Comparison of ENCODE assay signal across 8 mouse cellular contexts in genomic region chr9:20951441-20951840, GRCm38 (mm10). TPM values are rescaled to one million over a fixed set of nuclear protein-coding genes. Genes with fewer than 3 reads are reported as not detected.
A peak's percentile ranks its signal among the peaks of the same experiment; 100 is the strongest.
DNase-seq lines count a peak whose midpoint lies in the region; ATAC-seq and TF ChIP-seq lines count a peak whose summit lies in the region.

No protein-coding gene starts in this region.

- peak; percentile 35 for DNase-seq in cerebellum, adult 11 months
- DNase-seq in NIH3T3 (ENCODE audit: low read depth), result peak; percentile 91
- peak; percentile 56 for DNase-seq in embryo, embryonic 11 days
- peak; percentile 31 for DNase-seq in hindbrain, embryonic 10.5 days (ENCODE audit: low spot score)
- DNase-seq in limb, embryonic 14.5 days (ENCODE audit: low spot score), result peak; percentile 38
- no peak for DNase-seq in midbrain, postnatal 0 days (ENCODE audit: low spot score)
- no peak for DNase-seq in c-Kit-positive CD71-positive TER-119-positive erythroid progenitor cells, embryonic 14.5 days (ENCODE audit: low spot score)

- no peak for TF ChIP-seq CTCF in midbrain, postnatal 0 days (IDR thresholded peaks at IDR 0.05)

- peaks cover 32% of the 10 kb centered on the region for H3K36me3 ChIP-seq in hindbrain, embryonic 10.5 days
- peaks cover 11% of the 10 kb centered on the region for H3K36me3 ChIP-seq in limb, embryonic 14.5 days (ENCODE audit: control insufficient read depth, insufficient read depth, low read length)
- H3K36me3 ChIP-seq in midbrain, postnatal 0 days (ENCODE audit: insufficient read depth, low read length), result no peaks in the 10 kb centered on the region

- H3K9me3 ChIP-seq in hindbrain, embryonic 10.5 days, result no peaks in the 10 kb centered on the region
- no peaks in the 10 kb centered on the region for H3K9me3 ChIP-seq in limb, embryonic 14.5 days (ENCODE audit: control insufficient read depth, low read length)
- no peaks in the 10 kb centered on the region for H3K9me3 ChIP-seq in midbrain, postnatal 0 days (ENCODE audit: low read length)

- peak overlapping the region; percentile 84 for H3K4me3 ChIP-seq in hindbrain, embryonic 10.5 days
- peak overlapping the region; percentile 83 for H3K4me3 ChIP-seq in limb, embryonic 14.5 days (replicated peaks; ENCODE audit: low read length)
- peak overlapping the region; percentile 75 for H3K4me3 ChIP-seq in midbrain, postnatal 0 days (ENCODE audit: low read depth, low read length)

- peak overlapping the region; percentile 90 for H3K27ac ChIP-seq in hindbrain, embryonic 10.5 days
- peak overlapping the region; percentile 27; the same call in 1 of the 2 replicates for H3K27ac ChIP-seq in limb, embryonic 14.5 days (replicated peaks; ENCODE audit: low read depth, low read length)
- peak overlapping the region; percentile 91; the same call in 1 of the 2 replicates for H3K27ac ChIP-seq in midbrain, postnatal 0 days (ENCODE audit: low read depth, low read length)

- TF ChIP-seq POLR2A in limb, embryonic 14.5 days (IDR thresholded peaks at IDR 0.05; ENCODE audit: borderline replicate concordance, extremely low read depth, insufficient read depth, insufficient read length), result no peak

- peak overlapping the region; percentile 66 for H3K4me2 ChIP-seq in limb, embryonic 14.5 days (replicated peaks; ENCODE audit: low read depth, low read length, severe bottlenecking)
- H3K4me2 ChIP-seq in midbrain, postnatal 0 days (ENCODE audit: low read depth, low read length, poor library complexity, severe bottlenecking), result peak overlapping the region; percentile 85

- peaks cover 24% of the 10 kb centered on the region for H3K4me1 ChIP-seq in hindbrain, embryonic 10.5 days (replicated peaks)
- H3K4me1 ChIP-seq in limb, embryonic 14.5 days (ENCODE audit: control insufficient read depth, insufficient read depth, low read length), result peaks cover 7% of the 10 kb centered on the region; the same call in 1 of the 2 replicates
- peaks cover 9% of the 10 kb centered on the region for H3K4me1 ChIP-seq in midbrain, postnatal 0 days (ENCODE audit: insufficient read depth, low read length)

- WGBS in hindbrain, embryonic 10.5 days, result 32% methylated on average over 14 of the region's 14 CpGs
- 13% methylated on average over 14 of the region's 14 CpGs for WGBS in limb, embryonic 14.5 days
- 18% methylated on average over 14 of the region's 14 CpGs for WGBS in midbrain, postnatal 0 days

- no peak for ATAC-seq in cerebellum, adult (ENCODE audit: insufficient number of reproducible peaks, low FRiP score, low TSS enrichment)
- no peak for ATAC-seq in limb, embryonic 14.5 days (ENCODE audit: low FRiP score, low read depth)
- no peak for ATAC-seq in midbrain, postnatal 0 days (ENCODE audit: low FRiP score)

- H3K27me3 ChIP-seq in hindbrain, embryonic 10.5 days (ENCODE audit: insufficient read depth, poor library complexity, severe bottlenecking), result no peaks in the 10 kb centered on the region
- no peaks in the 10 kb centered on the region for H3K27me3 ChIP-seq in limb, embryonic 14.5 days (ENCODE audit: control insufficient read depth, insufficient read depth, low read length)
- H3K27me3 ChIP-seq in midbrain, postnatal 0 days (ENCODE audit: insufficient read depth, low read length), result no peaks in the 10 kb centered on the region

- peak overlapping the region; percentile 70 for H3K9ac ChIP-seq in limb, embryonic 14.5 days (ENCODE audit: low read depth, low read length, severe bottlenecking)
- H3K9ac ChIP-seq in midbrain, postnatal 0 days (replicated peaks; ENCODE audit: low read length, poor library complexity, severe bottlenecking), result peak overlapping the region; percentile 79

RNA-seq across cellular contexts. Expression of gene Dnmt1, which starts 8.2 kb away (rescaled TPM):
- polyA plus RNA-seq in hindbrain, embryonic 10.5 days (2016; fragmentation: Nextera tagmentation; extraction: Ambion mirVana), result 104 and 150 TPM in 2 replicates
- 115 and 118 TPM in 2 replicates for polyA plus RNA-seq in limb, embryonic 14.5 days (2012; rRNA removed)
- polyA plus RNA-seq in limb, embryonic 14.5 days (2014; fragmentation: Nextera tagmentation; extraction: Ambion mirVana), result 60.9 and 62.0 TPM in 2 replicates
- total RNA-seq in midbrain, postnatal 0 days (2014; rRNA removed), result 94.6 and 97.7 TPM in 2 replicates
- 40.8 and 42.1 TPM in 2 replicates for polyA plus RNA-seq in midbrain, postnatal 0 days (2015; fragmentation: Nextera tagmentation; extraction: Ambion mirVana)

RNA-seq across cellular contexts. Expression of gene S1pr2, which starts 25.1 kb away (rescaled TPM):
- 24.2 and 25.2 TPM in 2 replicates for polyA plus RNA-seq in hindbrain, embryonic 10.5 days (2016; fragmentation: Nextera tagmentation; extraction: Ambion mirVana)
- 28.3 and 37.6 TPM in 2 replicates for polyA plus RNA-seq in limb, embryonic 14.5 days (2012; rRNA removed)
- 59.9 and 67.9 TPM in 2 replicates for polyA plus RNA-seq in limb, embryonic 14.5 days (2014; fragmentation: Nextera tagmentation; extraction: Ambion mirVana)
- 4.7 and 7.3 TPM in 2 replicates for total RNA-seq in midbrain, postnatal 0 days (2014; rRNA removed)
- polyA plus RNA-seq in midbrain, postnatal 0 days (2015; fragmentation: Nextera tagmentation; extraction: Ambion mirVana), result 5.5 and 7.2 TPM in 2 replicates

RNA-seq across cellular contexts. Expression of gene Mrpl4, which starts 51.1 kb away (rescaled TPM):
- 136 and 150 TPM in 2 replicates for polyA plus RNA-seq in hindbrain, embryonic 10.5 days (2016; fragmentation: Nextera tagmentation; extraction: Ambion mirVana)
- polyA plus RNA-seq in limb, embryonic 14.5 days (2012; rRNA removed), result 89.0 and 114 TPM in 2 replicates
- polyA plus RNA-seq in limb, embryonic 14.5 days (2014; fragmentation: Nextera tagmentation; extraction: Ambion mirVana), result 115 and 118 TPM in 2 replicates
- total RNA-seq in midbrain, postnatal 0 days (2014; rRNA removed), result 62.9 and 80.9 TPM in 2 replicates
- polyA plus RNA-seq in midbrain, postnatal 0 days (2015; fragmentation: Nextera tagmentation; extraction: Ambion mirVana), result 105 TPM in 2 replicates

RNA-seq across cellular contexts. Expression of gene Eif3g, which starts 53.0 kb away (rescaled TPM):
- 406 and 412 TPM in 2 replicates for polyA plus RNA-seq in hindbrain, embryonic 10.5 days (2016; fragmentation: Nextera tagmentation; extraction: Ambion mirVana)
- 167 and 179 TPM in 2 replicates for polyA plus RNA-seq in limb, embryonic 14.5 days (2012; rRNA removed)
- 287 and 289 TPM in 2 replicates for polyA plus RNA-seq in limb, embryonic 14.5 days (2014; fragmentation: Nextera tagmentation; extraction: Ambion mirVana)
- 95.7 and 102 TPM in 2 replicates for total RNA-seq in midbrain, postnatal 0 days (2014; rRNA removed)
- polyA plus RNA-seq in midbrain, postnatal 0 days (2015; fragmentation: Nextera tagmentation; extraction: Ambion mirVana), result 227 and 232 TPM in 2 replicates

Comparison
In these comparisons a context has a peak if more than half of its experiments do, and no peak if none do; other contexts are left out.
1. DNase-seq: peak in cerebellum, adult 11 months (single experiment), NIH3T3 (single experiment), embryo, embryonic 11 days (single experiment), hindbrain, embryonic 10.5 days (single experiment) and limb, embryonic 14.5 days (single experiment); none in midbrain, postnatal 0 days (single experiment) and c-Kit-positive CD71-positive TER-119-positive erythroid progenitor cells, embryonic 14.5 days (single experiment).
2. H3K27ac ChIP-seq: peak in every context shown above with its lines; median percentile 91 in midbrain, postnatal 0 days; 90 in hindbrain, embryonic 10.5 days; 27 in limb, embryonic 14.5 days.
3. Peak in every context shown above with its lines, with median percentiles within 50 percentile points of each other: H3K4me3 ChIP-seq.